ENCODE assay signal across 9 mouse cellular contexts in genomic region chr10:38555040-38555439, GRCm38 (mm10).
DNase-seq lines count a peak whose midpoint lies in the region; ATAC-seq and TF ChIP-seq lines count a peak whose summit lies in the region.
"Had no signal": no experiment of that assay in that cellular context is flagged by ENCODE, and none has a peak within 500 bp of the region (broad histone marks: within the 10 kb centered on the region; RNA-seq: fewer than 3 reads in every experiment).

No protein-coding gene starts in this region.

- 28% methylated on average over 5 of the region's 5 CpGs for WGBS in stomach, embryonic 14.5 days
- WGBS in stomach, postnatal 0 days: 40% methylated on average over 5 of the region's 5 CpGs
- WGBS in hindbrain, postnatal 0 days: under 1% methylated on average over 5 of the region's 5 CpGs
- whole genome bisulfite sequencing in midbrain, embryonic 11.5 days: 13% methylated on average over 5 of the region's 5 CpGs
- WGBS in liver, postnatal 0 days (ENCODE audit: insufficient replicate concordance): 64% methylated on average over 5 of the region's 5 CpGs

- H3K27ac ChIP-seq in stomach, embryonic 14.5 days (ENCODE audit: low read length): no peak overlapping the region
- no peak overlapping the region for H3K27ac ChIP-seq in stomach, postnatal 0 days (replicated peaks)
- H3K27ac ChIP-seq in hindbrain, postnatal 0 days: peak overlapping the region; percentile 32; the same call in 1 of the 2 replicates
- H3K27ac ChIP-seq in midbrain, embryonic 11.5 days (ENCODE audit: low read depth, low read length): peak overlapping the region; percentile 80
- no peak overlapping the region for H3K27ac ChIP-seq in liver, postnatal 0 days (ENCODE audit: low read depth)

- ATAC-seq in stomach, embryonic 14.5 days (ENCODE audit: insufficient number of reproducible peaks, insufficient read depth, low FRiP score, low read depth): peak; percentile 77; the same call in 1 of the 2 replicates
- ATAC-seq in stomach, postnatal 0 days (ENCODE audit: low FRiP score, low TSS enrichment): no peak
- peak; percentile 84 for ATAC-seq in hindbrain, postnatal 0 days
- ATAC-seq in midbrain, embryonic 11.5 days (ENCODE audit: low FRiP score): peak; percentile 86
- no peak for ATAC-seq in liver, postnatal 0 days

- no peaks in the 10 kb centered on the region for H3K36me3 ChIP-seq in stomach, embryonic 14.5 days (ENCODE audit: control insufficient read depth, insufficient read depth, low read length)
- H3K36me3 ChIP-seq in stomach, postnatal 0 days (ENCODE audit: control insufficient read depth, insufficient read depth, low read length): no peaks in the 10 kb centered on the region
- H3K36me3 ChIP-seq in hindbrain, postnatal 0 days (ENCODE audit: insufficient read depth, low read length): no peaks in the 10 kb centered on the region
- H3K36me3 ChIP-seq in midbrain, embryonic 11.5 days (ENCODE audit: control insufficient read depth, insufficient read depth, low read length): no peaks in the 10 kb centered on the region
- H3K36me3 ChIP-seq in liver, postnatal 0 days (replicated peaks; ENCODE audit: insufficient read depth, low read length): no peaks in the 10 kb centered on the region
- H3K36me3 ChIP-seq: G1E had no signal

- no peak overlapping the region for H3K4me3 ChIP-seq in stomach, embryonic 14.5 days (ENCODE audit: low read depth, low read length)
- H3K4me3 ChIP-seq in stomach, postnatal 0 days (ENCODE audit: low read depth, low read length): no peak overlapping the region
- no peak overlapping the region for H3K4me3 ChIP-seq in hindbrain, postnatal 0 days (ENCODE audit: low read length)
- no peak overlapping the region for H3K4me3 ChIP-seq in midbrain, embryonic 11.5 days (ENCODE audit: low read depth, low read length)
- H3K4me3 ChIP-seq in liver, postnatal 0 days (ENCODE audit: low read depth, low read length): no peak overlapping the region

- no peaks in the 10 kb centered on the region for H3K9me3 ChIP-seq in stomach, embryonic 14.5 days (ENCODE audit: control insufficient read depth, low read depth, low read length)
- no peaks in the 10 kb centered on the region for H3K9me3 ChIP-seq in stomach, postnatal 0 days (ENCODE audit: control insufficient read depth, low read length)
- H3K9me3 ChIP-seq in hindbrain, postnatal 0 days (ENCODE audit: low read length): no peaks in the 10 kb centered on the region
- H3K9me3 ChIP-seq in midbrain, embryonic 11.5 days (ENCODE audit: control insufficient read depth, low read length): no peaks in the 10 kb centered on the region
- no peaks in the 10 kb centered on the region for H3K9me3 ChIP-seq in liver, postnatal 0 days (ENCODE audit: low read length)
- H3K9me3 ChIP-seq: G1E had no signal

- no peak overlapping the region for H3K4me2 ChIP-seq in stomach, embryonic 14.5 days (replicated peaks; ENCODE audit: low read depth, low read length)
- H3K4me2 ChIP-seq in stomach, postnatal 0 days (replicated peaks; ENCODE audit: low read depth): no peak overlapping the region
- peak overlapping the region; percentile 33 for H3K4me2 ChIP-seq in hindbrain, postnatal 0 days (ENCODE audit: low read depth, low read length)
- H3K4me2 ChIP-seq in midbrain, embryonic 11.5 days: no peak overlapping the region
- no peak overlapping the region for H3K4me2 ChIP-seq in liver, postnatal 0 days (ENCODE audit: low read depth, low read length)

- intact Hi-C loops in heart, postnatal 14 days (cut with DNase I): loop anchor here (2.0 kb wide), 1 partner anchor 1482 kb away; no protein-coding TSS in a partner anchor

- no peak overlapping the region for H3K9ac ChIP-seq in stomach, embryonic 14.5 days (replicated peaks; ENCODE audit: low read depth, low read length)
- H3K9ac ChIP-seq in stomach, postnatal 0 days (ENCODE audit: low read length): no peak overlapping the region
- no peak overlapping the region for H3K9ac ChIP-seq in hindbrain, postnatal 0 days (replicated peaks; ENCODE audit: low read length)
- H3K9ac ChIP-seq in midbrain, embryonic 11.5 days (ENCODE audit: low read length): no peak overlapping the region
- H3K9ac ChIP-seq in liver, postnatal 0 days (replicated peaks): no peak overlapping the region

- no peaks in the 10 kb centered on the region for H3K27me3 ChIP-seq in stomach, embryonic 14.5 days (ENCODE audit: control insufficient read depth, insufficient read depth, low read length)
- H3K27me3 ChIP-seq in stomach, postnatal 0 days (ENCODE audit: control insufficient read depth, insufficient read depth, low read length): no peaks in the 10 kb centered on the region
- H3K27me3 ChIP-seq in hindbrain, postnatal 0 days (ENCODE audit: insufficient read depth, low read length): no peaks in the 10 kb centered on the region
- H3K27me3 ChIP-seq in midbrain, embryonic 11.5 days (ENCODE audit: control insufficient read depth, insufficient read depth, low read length): no peaks in the 10 kb centered on the region
- H3K27me3 ChIP-seq in liver, postnatal 0 days (ENCODE audit: insufficient read depth, low read length): no peaks in the 10 kb centered on the region

- peaks cover 4% of the 10 kb centered on the region; the same call in 1 of the 2 replicates for H3K4me1 ChIP-seq in stomach, embryonic 14.5 days (ENCODE audit: control insufficient read depth, insufficient read depth, low read length)
- H3K4me1 ChIP-seq in stomach, postnatal 0 days (replicated peaks; ENCODE audit: control insufficient read depth, insufficient read depth): no peaks in the 10 kb centered on the region
- H3K4me1 ChIP-seq in hindbrain, postnatal 0 days (ENCODE audit: insufficient read depth, low read length): no peaks in the 10 kb centered on the region; the same call in 1 of the 2 replicates
- H3K4me1 ChIP-seq in midbrain, embryonic 11.5 days (ENCODE audit: control insufficient read depth, insufficient read depth, low read length): peaks cover 5% of the 10 kb centered on the region; the same call in 1 of the 2 replicates
- no peaks in the 10 kb centered on the region for H3K4me1 ChIP-seq in liver, postnatal 0 days (ENCODE audit: insufficient read depth)

- TF ChIP-seq EP300 in stomach, postnatal 0 days (optimal IDR thresholded peaks at IDR 0.05): no peak
- TF ChIP-seq EP300 in liver, postnatal 0 days (IDR thresholded peaks at IDR 0.05; ENCODE audit: low read depth): no peak

- no peak for DNase-seq in stomach, postnatal 0 days (ENCODE audit: low spot score)
- DNase-seq in hindbrain, postnatal 0 days (ENCODE audit: low spot score): peak; percentile 93
- DNase-seq in midbrain, embryonic 11.5 days (ENCODE audit: low spot score, missing footprints): peak; percentile 91
- no peak for DNase-seq in urinary bladder, adult 2 months (ENCODE audit: low spot score)
- DNase-seq in heart, postnatal 14 days: no peak
- no peak for DNase-seq in heart, adult 18-20 months
- DNase-seq in liver, postnatal 0 days: no peak

- TF ChIP-seq CTCF in stomach, postnatal 0 days (IDR thresholded peaks at IDR 0.05; ENCODE audit: low read depth): no peak
- no peak for TF ChIP-seq CTCF in hindbrain, postnatal 0 days (IDR thresholded peaks at IDR 0.05; ENCODE audit: low read depth)
- TF ChIP-seq CTCF in liver, postnatal 0 days (IDR thresholded peaks at IDR 0.05; ENCODE audit: low read depth): no peak

Comparison
In these comparisons a context has a peak if more than half of its experiments do, and no peak if none do; other contexts are left out.
1. ATAC-seq: peak in stomach, embryonic 14.5 days (single experiment), hindbrain, postnatal 0 days (single experiment) and midbrain, embryonic 11.5 days (single experiment); none in stomach, postnatal 0 days (single experiment) and liver, postnatal 0 days (single experiment).
2. H3K27ac ChIP-seq: peak in hindbrain, postnatal 0 days (single experiment) and midbrain, embryonic 11.5 days (single experiment); none in stomach, embryonic 14.5 days (single experiment), stomach, postnatal 0 days (single experiment) and liver, postnatal 0 days (single experiment).
3. DNase-seq: peak in hindbrain, postnatal 0 days (single experiment) and midbrain, embryonic 11.5 days (single experiment); none in stomach, postnatal 0 days (single experiment), urinary bladder, adult 2 months (single experiment), heart, postnatal 14 days (0 of 2), heart, adult 18-20 months (0 of 2) and liver, postnatal 0 days (single experiment).